Mouse (Mus musculus): ENCODE measurements around the gene Sox21.

Sox21 gene

GRCm38 (mm10) chr14:118225911-118226310, 10.9 kb downstream of the Sox21 start:
- DNase-seq (ENCODE audit: low read depth, low spot score): no peak

DNA sequence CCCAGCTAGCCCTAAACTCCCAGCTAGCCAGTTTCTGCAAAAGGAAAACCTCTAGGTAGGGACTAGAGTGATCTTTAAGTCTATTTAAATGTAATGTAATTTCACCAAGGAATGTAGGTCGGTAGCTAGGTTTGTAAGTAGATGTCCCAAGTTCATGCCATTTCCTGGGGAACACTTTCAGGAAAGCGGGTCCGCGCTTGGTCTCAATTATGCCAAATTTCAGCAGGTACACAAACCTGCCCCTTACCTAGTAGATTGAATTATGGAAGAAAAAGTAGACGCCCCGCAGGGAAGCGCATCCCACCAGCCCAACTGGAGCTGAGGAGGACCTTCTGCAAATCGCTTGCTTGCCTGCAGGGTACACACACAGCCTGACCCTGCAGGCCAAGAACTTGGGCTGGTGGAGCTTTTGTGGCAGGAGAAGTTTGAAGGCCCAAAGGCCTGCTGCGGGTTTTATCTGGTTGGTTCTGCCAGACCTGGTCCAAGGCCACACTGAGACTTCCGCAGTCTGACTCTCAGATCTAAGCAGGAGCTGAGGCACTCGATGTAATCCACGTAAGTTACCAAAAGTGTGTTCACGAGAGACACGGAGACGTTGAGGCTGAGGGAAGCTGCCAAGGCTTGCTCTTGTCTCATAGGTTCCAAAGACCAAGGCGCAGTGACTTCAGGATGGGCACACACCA, 11.6 kb downstream of the Sox21 start:
- DNase-seq (ENCODE audit: low read depth, low spot score): no peak

- DNase-seq (ENCODE audit: low read depth, low spot score): no peak
Measured at GRCm38 (mm10) chr14:118220885-118221284, 15.9 kb downstream of the Sox21 start.

DNA sequence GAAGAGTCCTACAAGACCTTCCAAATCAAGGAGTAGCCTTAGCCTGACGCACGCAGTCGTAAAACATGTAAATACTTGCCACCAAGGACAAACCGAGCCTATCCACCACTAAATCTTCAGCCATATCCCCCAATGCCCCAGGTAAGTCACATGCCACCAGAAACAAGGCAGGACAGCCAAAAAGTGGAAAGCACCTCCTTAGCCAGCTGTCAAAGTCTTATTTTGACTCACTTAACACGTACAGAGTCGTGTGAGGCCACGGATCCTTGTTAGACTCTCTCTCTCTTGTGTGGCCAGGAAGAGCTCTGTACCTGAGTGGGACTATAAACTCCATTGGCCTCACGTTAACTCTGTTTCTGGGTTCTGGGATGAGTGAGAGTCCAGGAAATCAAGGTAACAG, 20.0 kb downstream of the Sox21 start:
- no peak for DNase-seq (ENCODE audit: low read depth, low spot score)

DNA sequence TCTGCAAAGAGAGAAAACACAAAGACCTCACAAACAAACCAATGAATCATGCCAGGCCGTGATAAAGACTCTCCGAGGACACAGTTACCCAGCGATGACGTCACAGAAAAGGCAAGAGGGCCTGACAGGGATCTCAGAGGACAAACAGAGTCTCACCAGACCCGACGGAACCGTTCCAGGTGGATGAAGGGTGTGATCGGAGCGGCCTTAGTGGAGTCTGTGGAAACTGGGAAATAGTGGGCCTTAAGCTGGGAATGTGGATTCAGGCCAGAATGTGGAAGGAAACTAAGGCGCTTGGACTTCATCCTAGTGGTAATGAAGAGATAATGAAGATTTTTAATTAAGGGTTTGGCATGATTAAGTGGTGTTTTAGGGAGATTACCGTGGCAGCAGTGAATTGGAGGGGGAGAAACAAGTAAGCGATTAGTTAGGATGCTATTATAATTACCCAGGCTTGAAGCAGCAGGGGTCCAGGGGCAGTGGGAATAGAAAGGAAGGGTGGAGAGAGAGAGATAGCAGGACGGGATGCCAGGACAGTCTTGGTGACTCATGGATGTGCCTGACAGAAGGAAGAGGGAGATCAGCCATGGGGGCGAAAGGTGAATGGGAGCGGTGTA, 24.5 kb downstream of the Sox21 start:
- DNase-seq (ENCODE audit: low read depth, low spot score): no peak

- DNase-seq (ENCODE audit: low read depth, low spot score): no peak
Measured at GRCm38 (mm10) chr14:118209642-118210041, 27.2 kb downstream of the Sox21 start.

- DNase-seq (ENCODE audit: low read depth, low spot score): no peak
Measured at GRCm38 (mm10) chr14:118207347-118207746, 29.5 kb downstream of the Sox21 start.

DNA sequence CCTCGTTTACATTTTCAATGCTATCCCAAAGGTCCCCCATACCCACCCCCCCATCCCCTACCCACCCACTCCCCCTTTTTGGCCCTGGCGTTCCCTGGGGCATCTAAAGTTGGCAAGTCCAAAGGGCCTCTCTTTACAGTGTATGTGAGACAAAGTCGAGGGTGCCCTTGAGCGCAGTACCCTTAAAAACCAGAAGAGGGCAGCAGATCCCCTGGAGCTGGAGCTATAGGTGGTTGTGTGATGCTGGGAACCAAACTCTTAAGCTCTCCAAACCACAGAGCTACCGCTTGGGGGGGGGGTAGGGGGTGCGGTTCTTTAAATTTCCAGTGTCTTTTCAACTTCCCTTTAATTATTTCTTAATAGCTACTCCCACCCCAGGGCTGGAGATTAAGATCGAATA, 33.8 kb downstream of the Sox21 start:
- DNase-seq (ENCODE audit: low read depth, low spot score): no peak

DNA sequence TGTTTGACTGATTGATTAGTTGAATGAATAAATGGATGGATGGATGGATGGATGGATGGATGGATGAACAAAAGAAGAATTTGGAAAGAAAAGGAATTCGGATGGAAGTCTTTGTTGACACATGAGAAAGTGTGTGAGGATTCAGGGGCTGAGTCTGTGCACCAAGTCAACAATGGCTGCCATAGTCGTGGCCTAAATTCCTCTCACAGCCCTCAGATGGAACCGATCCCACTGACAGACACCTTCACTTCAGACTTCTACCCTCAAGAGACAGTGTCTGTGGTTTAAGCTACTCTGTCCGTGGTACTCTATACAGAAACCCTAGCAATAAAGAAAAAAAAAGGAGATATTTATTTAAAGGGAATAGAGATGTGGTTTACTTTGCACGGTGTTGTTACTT, 34.8 kb downstream of the Sox21 start:
- no peak for DNase-seq (ENCODE audit: low read depth, low spot score)

DNA sequence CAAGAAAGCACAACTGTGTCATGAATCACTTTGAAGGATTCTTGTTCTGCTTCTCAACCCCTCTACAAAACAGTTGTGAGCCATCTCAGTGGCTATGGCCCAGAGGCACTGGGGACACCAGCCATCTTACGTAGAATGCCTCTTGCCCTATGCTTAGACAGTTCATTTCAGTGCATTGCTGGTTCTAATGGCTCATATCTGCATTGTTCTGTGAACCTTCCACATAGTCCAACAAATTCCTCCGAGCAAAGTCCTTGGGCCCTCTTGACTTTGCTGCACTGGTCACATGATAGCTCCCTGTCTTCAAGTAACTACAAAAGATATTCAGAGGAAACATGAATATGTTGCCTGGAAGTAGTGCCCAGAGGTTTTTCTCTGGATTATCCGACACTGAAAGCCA, 36.1 kb downstream of the Sox21 start:
- no peak for DNase-seq (ENCODE audit: low read depth, low spot score)

DNA sequence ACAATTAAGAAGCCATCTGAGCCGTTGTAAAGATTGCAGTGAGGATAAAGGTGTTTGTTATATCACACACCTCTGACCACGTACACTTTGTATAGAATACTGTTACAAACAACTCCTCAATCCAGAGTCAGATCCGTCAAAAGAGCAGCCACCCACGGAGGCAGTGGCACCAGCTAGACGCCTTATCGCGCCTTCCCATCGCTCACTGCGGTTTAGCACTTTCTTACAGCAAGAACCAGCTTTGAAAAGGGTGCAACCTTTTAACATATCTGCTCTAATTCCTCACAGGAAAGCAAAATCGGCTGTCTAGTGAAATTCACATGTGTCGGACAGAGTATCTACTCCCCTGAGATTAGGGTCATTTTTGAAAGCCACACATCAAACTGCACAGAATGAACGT, 39.8 kb downstream of the Sox21 start:
- DNase-seq (ENCODE audit: low read depth, low spot score): no peak

DNA sequence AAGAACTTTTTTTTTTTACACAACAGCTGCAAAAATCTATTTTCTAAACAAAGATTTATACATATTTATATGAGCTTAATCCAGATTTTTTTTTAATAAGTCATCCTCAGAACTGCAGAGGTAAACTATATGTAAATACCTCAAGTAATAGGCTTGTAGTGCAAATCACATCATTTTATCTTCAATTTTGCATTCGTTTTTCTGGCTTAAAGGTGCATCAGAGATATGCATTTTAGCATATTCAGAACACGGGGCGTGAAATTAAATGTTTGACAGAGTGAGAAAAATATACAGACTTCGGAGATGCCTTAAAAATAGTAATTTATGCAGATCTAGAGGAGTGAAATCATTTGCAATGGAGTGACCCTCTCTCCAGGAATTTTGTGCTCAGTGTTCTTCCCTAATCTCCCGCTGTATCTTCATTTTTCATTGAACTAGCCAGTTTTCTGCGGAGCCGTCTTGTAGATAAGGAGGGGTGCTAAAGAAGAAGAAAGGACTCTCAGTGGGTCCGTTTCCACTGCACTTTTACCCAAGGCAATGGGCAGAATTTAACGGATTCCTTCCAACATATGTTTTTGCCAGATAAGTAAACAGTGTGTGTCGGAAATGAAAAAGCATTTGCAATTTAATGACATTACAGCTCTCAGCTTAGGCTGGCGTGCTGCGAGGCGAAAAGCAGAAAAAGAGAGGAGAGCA, 42.5 kb downstream of the Sox21 start:
- DNase-seq (ENCODE audit: low read depth, low spot score): no peak

DNA sequence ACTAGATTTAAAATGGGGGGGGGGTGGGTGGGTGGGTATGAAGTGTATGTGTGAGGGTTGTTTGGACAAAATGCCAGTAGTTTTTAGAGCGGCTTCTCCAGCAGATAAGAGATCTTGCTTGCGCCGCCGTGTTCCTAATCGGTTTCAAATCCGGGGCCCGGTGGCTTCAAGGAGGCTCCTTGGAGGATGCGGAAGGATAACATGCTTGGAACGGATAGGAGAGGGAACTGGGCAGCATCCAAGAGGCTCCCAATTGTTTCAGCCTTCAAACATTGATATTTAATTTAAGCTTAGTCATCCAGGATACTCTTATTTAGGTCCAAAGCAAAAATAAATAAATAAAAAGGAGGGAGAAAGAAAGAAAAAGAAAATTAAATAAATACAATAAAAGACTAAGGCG, 43.2 kb downstream of the Sox21 start:
- DNase-seq (ENCODE audit: low read depth, low spot score): no peak

GRCm38 (mm10) chr14:118193001-118193628, 43.7 kb downstream of the Sox21 start:
- no peak for DNase-seq (ENCODE audit: low read depth, low spot score)

DNA sequence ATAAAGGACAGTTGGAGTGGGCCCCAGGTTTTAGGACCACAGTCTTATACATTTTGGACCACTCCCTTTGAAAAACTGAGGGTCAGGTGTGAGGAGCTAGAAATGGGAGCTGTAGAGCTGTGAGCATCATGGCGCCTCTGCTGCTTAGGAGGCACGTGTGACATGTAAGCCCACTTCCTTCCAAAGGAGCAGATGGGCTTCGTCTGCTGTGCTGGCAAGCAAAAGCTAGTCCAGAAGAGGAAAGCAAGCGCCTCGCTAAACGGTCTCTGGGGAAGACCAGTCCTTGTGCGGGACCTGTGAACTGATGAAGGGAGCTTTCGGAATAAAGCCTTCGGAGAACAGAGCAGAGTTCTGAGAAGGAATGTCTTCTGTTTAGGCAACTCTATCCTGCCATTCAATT, 45.4 kb downstream of the Sox21 start:
- DNase-seq (ENCODE audit: low read depth, low spot score): no peak

All from forelimb bud, embryonic 11.5 days (tissue).